Mouse (Mus musculus): Measurements from ENCODE around the gene Slc5a3.

DNA sequence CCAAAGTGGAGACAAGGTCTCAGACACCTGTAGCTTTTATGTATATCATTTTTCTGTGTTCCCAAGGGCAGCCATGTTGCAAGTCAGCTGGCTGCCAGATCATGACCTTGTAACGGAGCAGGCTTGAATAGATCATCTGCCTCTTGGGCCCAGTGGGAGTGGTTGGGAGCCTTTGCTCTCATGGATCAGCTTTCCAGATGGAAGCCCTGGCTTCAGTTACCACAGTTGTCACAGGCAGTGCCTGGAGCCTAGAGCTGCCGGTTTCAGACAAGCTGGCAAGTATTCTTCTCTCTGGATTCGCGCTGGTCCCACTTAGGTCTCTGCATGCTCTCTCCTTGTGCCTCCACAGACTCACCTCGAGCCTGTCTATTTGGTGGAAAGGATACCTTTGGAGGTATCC, 44.0 kb downstream of the Slc5a3 start:
- no peak for TF ChIP-seq CTCF (conservative IDR thresholded peaks at IDR 0.05 in 1 of 2, IDR thresholded peaks at IDR 0.05 in 1 of 2; ENCODE audit: low read depth in 2 of 2, low read length in 2 of 2)
- no peak for TF ChIP-seq NELFE (IDR thresholded peaks at IDR 0.05; ENCODE audit: low read depth, low read length)
- no peak for TF ChIP-seq POLR2A (IDR thresholded peaks at IDR 0.05; ENCODE audit: low read depth, low read length)
- TF ChIP-seq BHLHE40 (IDR thresholded peaks at IDR 0.05; ENCODE audit: low read depth, low read length): no peak
- TF ChIP-seq ZNF384 (IDR thresholded peaks at IDR 0.05; ENCODE audit: low read depth, low read length): no peak
- TF ChIP-seq TCF12 (IDR thresholded peaks at IDR 0.05; ENCODE audit: low read depth, low read length): no peak
- TF ChIP-seq MAX (IDR thresholded peaks at IDR 0.05; ENCODE audit: low read length): no peak
- no peak for TF ChIP-seq MAZ (IDR thresholded peaks at IDR 0.05; ENCODE audit: low read depth, low read length)
- TF ChIP-seq USF2 (conservative IDR thresholded peaks at IDR 0.05; ENCODE audit: low read depth, low read length): no peak
- TF ChIP-seq E2F4 (IDR thresholded peaks at IDR 0.05; ENCODE audit: insufficient replicate concordance, low read depth, low read length): no peak

Data from CH12.LX (cell line).